Mouse (Mus musculus) cerebellum, adult 2 months (tissue): ENCODE data around the gene Olfml2a.

ENCODE experiments used
- CTCF ChIP-seq: fragments of 200-500 bp; IDR thresholded peaks from 2 replicates; pipeline ENCODE4 v1.5.1; 2011; ENCODE audit warnings: low read depth, mild to moderate bottlenecking, control low read depth, low read length, moderate library complexity, borderline replicate concordance; ENCODE audit not compliant: insufficient read depth
- POLR2A ChIP-seq: fragments of 200-500 bp; IDR thresholded peaks from 2 replicates; pipeline ENCODE4 v1.6.1; 2011; ENCODE audit warnings: low read length, control low read depth, borderline replicate concordance; ENCODE audit not compliant: insufficient read depth

DNA sequence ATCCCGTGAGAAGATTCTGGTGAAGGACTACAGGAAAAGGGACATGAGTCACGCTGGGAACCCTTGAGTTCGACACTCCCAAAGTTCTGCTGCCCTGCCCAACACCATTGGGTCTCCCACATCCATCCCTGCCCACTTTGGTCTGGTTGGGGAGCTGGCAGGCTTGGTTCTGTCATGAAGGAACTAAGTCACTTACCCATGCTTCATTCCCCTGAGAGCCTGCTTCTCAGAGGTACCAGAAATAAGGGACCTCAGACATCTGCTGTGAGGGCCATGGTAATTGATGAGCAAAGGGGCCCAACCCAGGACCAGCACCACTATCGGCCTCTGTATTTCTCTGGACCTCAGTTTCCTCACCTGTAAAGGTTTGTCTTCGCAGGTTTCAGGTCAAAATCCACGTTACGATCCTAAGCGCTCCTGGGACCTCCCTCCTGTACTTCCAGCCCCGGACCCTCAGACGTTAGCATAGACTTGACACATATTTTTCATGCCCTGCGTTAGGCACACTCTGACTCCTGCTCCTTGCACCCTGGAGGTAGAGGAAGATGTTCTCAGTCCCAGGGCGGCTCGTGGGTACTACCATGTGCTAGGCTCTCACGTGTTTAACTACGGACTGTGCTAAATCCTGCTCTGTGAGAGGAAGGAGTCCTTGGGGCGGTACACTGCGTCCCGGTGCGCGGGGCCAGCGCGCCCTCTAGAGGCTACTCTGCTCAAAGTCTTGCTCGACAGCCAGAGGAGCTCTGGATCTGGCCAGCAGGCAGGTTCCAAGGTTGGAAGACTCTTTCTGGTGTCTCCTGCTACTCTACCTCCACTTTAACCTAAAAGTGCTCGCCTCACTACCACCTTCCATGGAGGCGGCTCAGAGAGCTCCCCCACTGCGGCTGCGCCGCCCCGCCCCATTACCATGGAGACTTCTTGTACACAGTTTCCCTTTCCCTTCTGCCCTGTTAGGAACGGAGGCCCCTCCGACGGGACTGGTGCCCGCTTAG, 65.9 kb downstream of the Olfml2a start, which contains the start of gene Wdr38:
- TF ChIP-seq CTCF: peak; percentile 94
- no peak for TF ChIP-seq POLR2A
